Mouse (Mus musculus) B cell, adult 2 months (primary cell): ENCODE data around the gene Gnb2.
A peak's percentile ranks its signal among the peaks of the same experiment; 100 is the strongest.

Experiments used
- DNase-seq, 2 experiments: peaks; one replicate each; pipeline ENCODE4 v3.0.0; 2022

Gnb2 gene

DNA sequence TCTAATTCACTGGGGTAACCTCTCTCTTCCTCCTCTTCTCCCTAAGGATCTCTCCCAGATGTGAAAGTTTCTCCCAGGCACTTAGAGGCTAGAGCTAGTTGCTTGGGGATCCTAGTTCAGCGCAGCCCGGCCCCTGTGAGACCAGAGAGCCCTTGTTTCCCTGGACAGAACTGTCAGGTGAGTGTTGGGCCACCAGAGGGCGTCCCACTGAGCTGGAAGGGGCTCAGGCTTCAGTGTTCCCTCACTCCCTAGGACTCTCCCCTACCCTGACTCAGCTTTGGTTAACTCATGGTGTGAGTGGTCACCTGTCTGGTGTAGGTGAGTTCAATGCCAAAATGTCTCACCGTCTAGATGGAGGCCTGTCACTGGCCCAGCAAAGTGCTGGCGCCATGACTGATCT is 14.9 kb downstream of the Gnb2 start, which contains the start of gene Gigyf1:
Gigyf1 (plus strand) TSS at position 113 of the 400 bp plus-strand sequence.
- peak; percentile 55 to 58 for DNase-seq

GRCm38 (mm10) chr5:137514811-137515210 is 18.5 kb downstream of the Gnb2 start:
- no peak for DNase-seq

DNA sequence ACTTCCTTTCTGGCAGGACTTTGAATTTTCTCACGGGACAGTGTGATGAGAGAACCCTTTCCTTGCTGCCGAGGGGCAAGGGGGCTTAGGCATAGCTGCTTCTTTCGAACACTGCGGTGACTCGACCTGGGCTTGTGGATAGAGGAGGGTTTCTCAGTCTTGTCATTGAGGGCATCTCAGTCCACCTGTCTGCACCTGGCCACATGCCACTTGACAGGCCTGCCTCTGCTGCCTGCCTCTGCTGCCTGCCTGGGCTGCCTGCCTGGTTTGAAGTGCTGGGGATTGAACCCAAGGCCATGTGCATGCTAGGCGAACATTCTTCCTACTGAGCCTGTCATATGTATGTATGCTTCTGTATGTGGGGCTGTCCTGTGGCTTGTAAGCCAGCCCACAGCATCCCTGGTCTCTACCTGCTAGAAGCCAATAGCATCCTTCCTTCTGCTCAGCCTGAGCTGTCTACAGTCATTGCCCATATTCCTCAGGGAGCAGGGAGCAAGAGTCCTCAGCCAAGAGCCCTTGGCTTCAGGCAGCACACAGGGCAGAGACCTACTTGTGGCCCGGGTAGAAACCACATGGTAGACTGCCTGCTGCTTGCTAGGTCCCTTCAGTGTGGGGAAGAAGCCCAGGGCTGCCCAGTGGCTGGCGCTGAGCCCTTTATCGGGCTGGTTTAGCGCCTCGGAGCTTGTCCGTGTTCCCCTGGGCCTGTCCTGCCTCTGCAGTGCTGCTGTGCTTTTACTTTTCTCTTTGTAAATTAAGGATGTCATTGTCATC is 19.2 kb downstream of the Gnb2 start:
- DNase-seq: no peak

- DNase-seq: peak; percentile 39 to 44
Observed at GRCm38 (mm10) chr5:137512847-137513794, 20.2 kb downstream of the Gnb2 start.

- no peak for DNase-seq
Observed at GRCm38 (mm10) chr5:137511706-137512105, 21.6 kb downstream of the Gnb2 start.

GRCm38 (mm10) chr5:137510573-137511390 is 22.5 kb downstream of the Gnb2 start:
- peak; percentile 23 to 30 for DNase-seq

DNA sequence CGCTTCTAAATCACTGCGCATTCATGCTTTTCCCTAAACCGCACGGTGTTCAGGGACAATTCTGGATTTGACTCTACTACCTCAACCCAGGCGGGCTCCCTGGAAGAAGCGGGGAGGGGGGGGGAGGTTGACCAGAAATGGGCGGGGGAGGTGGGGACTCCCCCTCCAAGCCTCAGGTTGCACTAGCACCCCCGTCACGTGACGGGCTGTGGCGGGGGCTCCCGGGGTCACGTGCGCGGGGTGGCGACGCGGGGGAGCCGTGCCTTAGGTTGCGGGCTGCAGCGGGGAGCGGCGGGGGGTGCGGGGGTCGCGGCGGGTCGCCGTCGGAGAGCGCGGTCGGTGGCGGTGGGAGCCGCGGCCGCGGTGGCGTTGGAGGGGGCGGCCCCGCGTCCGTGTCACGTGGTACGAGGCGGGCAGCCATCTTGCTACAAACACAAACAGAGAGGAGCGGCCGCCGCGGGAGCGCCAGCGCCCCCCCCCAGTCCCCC is 23.3 kb downstream of the Gnb2 start:
- peak; percentile 80 to 86 for DNase-seq

- DNase-seq: peak; percentile 36 to 38
Observed at GRCm38 (mm10) chr5:137504041-137504440, 29.3 kb downstream of the Gnb2 start.

GRCm38 (mm10) chr5:137502667-137503110 is 30.6 kb downstream of the Gnb2 start:
- peak; percentile 79 to 80 for DNase-seq

DNA sequence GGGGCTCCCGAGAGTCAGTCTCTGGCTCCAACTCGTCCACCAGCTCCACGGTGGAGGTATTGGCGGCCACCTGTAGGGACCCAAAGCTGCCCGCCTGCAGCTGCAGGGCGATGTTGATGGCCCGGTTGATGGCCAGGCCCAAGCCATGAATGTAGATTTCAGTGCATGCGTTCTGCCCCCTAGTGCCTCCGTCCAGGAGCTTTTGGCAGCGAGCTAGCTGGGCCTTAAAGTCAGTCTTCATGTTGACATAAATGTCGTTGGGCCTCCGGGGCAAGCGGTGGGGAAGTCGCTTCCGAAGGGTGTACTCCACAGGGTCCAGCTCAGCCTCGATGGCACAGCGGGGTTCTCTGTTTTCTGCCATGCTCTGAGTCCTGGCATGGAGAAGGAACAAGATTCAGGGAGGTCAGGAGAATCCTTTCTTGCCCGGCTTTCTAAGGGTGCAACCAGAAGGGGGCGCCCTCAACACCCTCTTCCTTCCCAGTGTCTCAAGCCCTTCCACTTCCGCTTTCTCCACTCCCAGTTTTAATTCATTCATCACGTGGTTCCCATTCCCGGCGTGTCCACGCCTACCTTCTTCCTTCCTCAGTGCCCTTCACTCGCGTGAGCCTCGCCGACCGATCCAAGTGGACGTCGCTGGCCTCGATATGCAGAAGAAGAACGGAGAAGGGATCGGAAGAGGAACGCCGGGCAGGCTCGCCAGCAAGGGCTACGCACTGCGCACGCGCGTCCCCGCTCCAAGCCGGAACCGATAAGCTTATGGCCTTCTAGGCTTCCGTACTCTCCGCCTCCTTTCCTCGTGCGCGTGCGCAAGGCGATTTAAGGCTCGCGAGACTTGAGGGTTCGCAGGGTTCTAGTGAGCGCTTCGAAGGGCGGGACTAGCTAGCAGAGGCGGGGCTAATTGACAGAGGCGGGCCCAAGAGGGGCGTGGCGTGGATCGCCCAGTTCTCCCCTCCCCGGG is 31.3 kb downstream of the Gnb2 start, which contains the start of gene Pop7:
Pop7 (minus strand) TSS at position 810 of the 958 bp plus-strand sequence.
- DNase-seq: peak; percentile 100

DNA sequence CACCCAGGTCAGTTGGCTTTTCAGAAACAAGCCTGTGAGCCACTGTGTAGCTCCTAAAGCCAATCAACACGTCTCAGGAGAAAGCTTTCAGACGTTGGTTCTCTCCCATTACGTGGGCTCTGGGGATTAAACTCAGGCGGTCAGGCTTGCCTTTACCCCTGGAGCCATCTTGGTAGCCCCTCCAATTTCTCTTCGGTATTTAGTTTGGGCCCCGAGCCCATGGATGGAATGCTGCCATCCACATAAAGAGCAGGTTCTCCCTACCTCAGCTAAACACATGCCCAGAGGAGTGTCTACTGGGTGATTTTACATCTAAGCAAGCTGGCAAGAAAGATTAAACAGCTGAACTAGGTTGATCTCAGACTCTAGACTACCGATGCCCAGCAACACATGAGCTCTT is 33.1 kb downstream of the Gnb2 start:
- DNase-seq: no peak

DNA sequence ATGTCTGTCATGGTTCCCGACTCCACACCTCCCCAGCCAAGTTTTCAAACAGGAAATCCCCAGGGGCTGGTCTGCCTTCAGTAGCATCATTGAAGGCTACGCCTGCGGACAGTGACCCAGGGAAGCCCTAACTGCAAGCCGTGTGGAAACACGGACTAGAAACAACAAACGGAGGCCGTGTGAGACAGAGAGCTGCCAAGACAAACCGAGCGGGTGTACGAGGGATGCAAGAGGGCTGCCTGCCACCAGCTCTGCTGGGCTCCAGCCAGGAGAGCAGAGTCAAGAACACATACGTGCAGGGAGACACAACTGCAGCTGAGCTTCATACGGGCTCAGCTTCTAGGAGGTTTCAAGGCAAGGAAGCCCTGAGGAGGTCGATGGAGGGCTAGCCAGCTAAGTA is 39.5 kb downstream of the Gnb2 start:
- no peak for DNase-seq

DNA sequence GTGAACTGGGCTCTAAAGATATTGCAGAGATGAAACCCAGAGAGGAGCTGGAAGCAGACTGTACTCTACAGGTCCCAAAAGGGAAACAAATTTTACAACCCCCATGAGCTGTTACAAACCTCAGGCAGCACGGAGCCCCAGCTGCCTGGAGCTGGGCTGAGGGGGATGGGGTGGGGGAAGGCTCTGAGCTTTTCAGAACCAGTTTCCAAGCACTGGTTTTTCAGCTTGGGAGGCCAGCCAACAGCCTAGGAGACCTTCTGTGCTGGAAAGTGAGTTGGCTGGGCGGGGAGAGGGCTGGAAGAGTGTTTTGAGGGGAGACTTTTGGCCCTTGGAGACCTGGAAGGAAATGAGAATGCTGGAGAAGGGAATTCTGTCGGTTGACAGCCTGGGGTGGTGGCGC is 41.8 kb downstream of the Gnb2 start:
- no peak for DNase-seq

GRCm38 (mm10) chr5:137487616-137488015 is 45.7 kb downstream of the Gnb2 start:
- DNase-seq: peak; percentile 19 to 29

DNA sequence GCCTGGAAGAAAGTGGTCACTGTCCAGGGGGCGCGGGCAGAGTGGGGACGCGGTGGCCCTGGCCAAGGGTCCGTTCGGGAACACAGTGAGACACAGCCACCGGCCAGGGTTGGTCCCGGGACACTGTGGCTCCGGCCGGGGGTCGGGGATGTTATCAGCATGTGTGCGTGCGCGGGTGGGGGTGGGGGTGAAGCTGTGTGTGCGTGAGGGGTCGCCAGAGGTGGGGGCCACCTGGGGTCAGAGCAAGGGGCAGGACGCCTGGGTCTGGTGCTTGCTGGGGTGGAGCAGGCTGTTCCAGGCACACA is 47.5 kb downstream of the Gnb2 start:
- DNase-seq: no peak

- no peak for DNase-seq
Observed at GRCm38 (mm10) chr5:137485071-137485850, 48.0 kb downstream of the Gnb2 start.

- DNase-seq: no peak
Observed at GRCm38 (mm10) chr5:137481897-137482296, 51.4 kb downstream of the Gnb2 start.

- DNase-seq: peak; percentile 61 to 65
Observed at GRCm38 (mm10) chr5:137481138-137481537, 52.2 kb downstream of the Gnb2 start.
